Mouse (Mus musculus) adrenal gland, postnatal 36 days (tissue): Measurements from ENCODE around the gene Ptger1. TPM values are rescaled to one million over a fixed set of nuclear protein-coding genes. Genes with fewer than 3 reads are reported as not detected.

Source experiments
- DNase-seq, 2 experiments: peaks; one replicate each; pipeline ENCODE4 v3.0.0; 2021; ENCODE audit warnings: mixed read lengths in 1 of 2
- total RNA-seq, 2 experiments: library from RNA; stranded (reverse); gene quantifications; 2 replicates each; pipeline ENCODE4 v1.2.3; 2021

Ptger1 gene
- total RNA-seq, 2 experiments from 2014 or later: 0.63 to 2.2 TPM

- DNase-seq: no peak
Measured at GRCm38 (mm10) chr8:83656043-83656442, 10.4 kb upstream of the Ptger1 start.

GRCm38 (mm10) chr8:83656484-83657246 lies 9.8 kb upstream of the Ptger1 start:
- peak in 1 of 2 experiments; percentile 30 for DNase-seq

GRCm38 (mm10) chr8:83660545-83660944 lies 5.9 kb upstream of the Ptger1 start:
- DNase-seq: no peak

- peak in 1 of 2 experiments; percentile 51 for DNase-seq
Measured at GRCm38 (mm10) chr8:83660995-83661680, 5.3 kb upstream of the Ptger1 start.

- peak; percentile 86 to 90 for DNase-seq
Measured at GRCm38 (mm10) chr8:83662421-83662826, 4.1 kb upstream of the Ptger1 start.

GRCm38 (mm10) chr8:83664096-83664495 lies 2.4 kb upstream of the Ptger1 start:
- peak; percentile 64 to 70 for DNase-seq

GRCm38 (mm10) chr8:83664931-83665625 lies 1.4 kb upstream of the Ptger1 start:
- DNase-seq: no peak

- DNase-seq: no peak
Measured at GRCm38 (mm10) chr8:83666866-83667234, 372 bp downstream of the Ptger1 start.

- DNase-seq: no peak
Measured at GRCm38 (mm10) chr8:83667526-83667925, 1.0 kb downstream of the Ptger1 start.

- peak; percentile 78 for DNase-seq
Measured at GRCm38 (mm10) chr8:83668010-83668916, 1.8 kb downstream of the Ptger1 start.

- no peak for DNase-seq
Measured at GRCm38 (mm10) chr8:83669013-83669412, 2.5 kb downstream of the Ptger1 start.

GRCm38 (mm10) chr8:83672936-83673335 lies 6.5 kb downstream of the Ptger1 start:
- no peak for DNase-seq

GRCm38 (mm10) chr8:83674497-83674896 lies 8.0 kb downstream of the Ptger1 start:
- no peak for DNase-seq

GRCm38 (mm10) chr8:83679866-83680265 lies 13.4 kb downstream of the Ptger1 start:
- no peak for DNase-seq

- DNase-seq: no peak
Measured at GRCm38 (mm10) chr8:83680603-83681002, 14.1 kb downstream of the Ptger1 start.

GRCm38 (mm10) chr8:83681099-83681498 lies 14.6 kb downstream of the Ptger1 start:
- no peak for DNase-seq

- DNase-seq: no peak
Measured at GRCm38 (mm10) chr8:83684517-83684916, 18.0 kb downstream of the Ptger1 start.

- DNase-seq: no peak
Measured at GRCm38 (mm10) chr8:83689264-83689663, 22.8 kb downstream of the Ptger1 start.

- peak; percentile 37 to 56 for DNase-seq
Measured at GRCm38 (mm10) chr8:83693609-83694236, 27.2 kb downstream of the Ptger1 start.

GRCm38 (mm10) chr8:83694369-83695160 lies 28.1 kb downstream of the Ptger1 start:
- DNase-seq: no peak
